Mouse (Mus musculus) 3134 (cell line): ENCODE results near the gene 4932438A13Rik.

Experiments used
- DNase-seq: peaks from one replicate; pipeline ENCODE4 v3.0.0-alpha.2; 2011; ENCODE audit warnings: low spot score; ENCODE audit not compliant: insufficient read length; ENCODE audit errors: extremely low read depth

Gene 4932438A13Rik

GRCm38 (mm10) chr3:36862721-36863275, at the start of gene 4932438A13Rik:
Gene 4932438A13Rik, plus strand, starts transcription at chr3:36863104.
- peak; percentile 93 for DNase-seq

- DNase-seq = no peak
Measured at GRCm38 (mm10) chr3:36816633-36817032, 46.3 kb upstream of the 4932438A13Rik start.

- DNase-seq = no peak
Measured at GRCm38 (mm10) chr3:36819402-36819801, 43.5 kb upstream of the 4932438A13Rik start.

GRCm38 (mm10) chr3:36821037-36821436, 41.9 kb upstream of the 4932438A13Rik start:
- no peak for DNase-seq

- DNase-seq = no peak
Measured at GRCm38 (mm10) chr3:36825098-36825497, 37.8 kb upstream of the 4932438A13Rik start.

- no peak for DNase-seq
Measured at GRCm38 (mm10) chr3:36825554-36825953, 37.4 kb upstream of the 4932438A13Rik start.

- no peak for DNase-seq
Measured at GRCm38 (mm10) chr3:36827274-36828025, 35.5 kb upstream of the 4932438A13Rik start.

GRCm38 (mm10) chr3:36830218-36830617, 32.7 kb upstream of the 4932438A13Rik start:
- DNase-seq = no peak

- no peak for DNase-seq
Measured at GRCm38 (mm10) chr3:36834426-36834825, 28.5 kb upstream of the 4932438A13Rik start.

GRCm38 (mm10) chr3:36834832-36835231, 28.1 kb upstream of the 4932438A13Rik start:
- DNase-seq = no peak

GRCm38 (mm10) chr3:36835525-36836203, 27.2 kb upstream of the 4932438A13Rik start:
- DNase-seq = no peak

GRCm38 (mm10) chr3:36836833-36837232, 26.1 kb upstream of the 4932438A13Rik start:
- no peak for DNase-seq

- DNase-seq = no peak
Measured at GRCm38 (mm10) chr3:36840650-36841555, 22.0 kb upstream of the 4932438A13Rik start.

GRCm38 (mm10) chr3:36853733-36854440, 9.0 kb upstream of the 4932438A13Rik start:
- DNase-seq = peak; percentile 16

GRCm38 (mm10) chr3:36861411-36862410, 1.2 kb upstream of the 4932438A13Rik start:
- DNase-seq = no peak

GRCm38 (mm10) chr3:36863427-36863826, 523 bp downstream of the 4932438A13Rik start:
- DNase-seq = no peak

GRCm38 (mm10) chr3:36863881-36864280, 977 bp downstream of the 4932438A13Rik start:
- DNase-seq = no peak

- no peak for DNase-seq
Measured at GRCm38 (mm10) chr3:36864466-36864865, 1.6 kb downstream of the 4932438A13Rik start.

- DNase-seq = no peak
Measured at GRCm38 (mm10) chr3:36905372-36905771, 42.5 kb downstream of the 4932438A13Rik start.
